Mouse (Mus musculus): ENCODE measurements at regions not wholly inside any gene's neighbourhood (a gene's known extent, or its start where the extent isn't known, plus 50 kb on each side); places are given as distances from the start of the nearest gene placed in this dataset.

- ChIA-PET CTCF (no interaction called here), POLR2A (no interaction called here)
- DNase-seq (ENCODE audit: low read depth, low spot score) (no peak), ATAC-seq (no peak)
- no peak for TF ChIP-seq CTCF (IDR thresholded peaks at IDR 0.05)
- peaks cover 3% of the 10 kb centered on the region for H3K27me3 ChIP-seq
- in situ Hi-C loops (cut with MboI; ENCODE audit: low pct_unique_long_range_greater_than_20kb): no loop called here
These were observed 155.4 kb upstream of the Wscd1 start for GRCm38 (mm10) chr11:71594250-71594847.

GRCm38 (mm10) chr11:71597709-71598108 lies 152.0 kb upstream of the Wscd1 start:
- in situ Hi-C loops (cut with MboI; ENCODE audit: low pct_unique_long_range_greater_than_20kb): no loop called here
- no peaks in the 10 kb centered on the region for H3K27me3 ChIP-seq
- DNase-seq (ENCODE audit: low read depth, low spot score) (no peak), ATAC-seq (no peak)
- no peak for TF ChIP-seq CTCF (IDR thresholded peaks at IDR 0.05)
- ChIA-PET CTCF (no interaction called here), POLR2A (no interaction called here)

GRCm38 (mm10) chr11:71610782-71611181 lies 138.9 kb upstream of the Wscd1 start:
- POLR2A ChIA-PET: no interaction called here
- CTCF ChIA-PET: no interaction called here

GRCm38 (mm10) chr11:71615526-71615925 lies 134.2 kb upstream of the Wscd1 start:
- DNase-seq (ENCODE audit: low read depth, low spot score): no peak
- in situ Hi-C loops (cut with MboI; ENCODE audit: low pct_unique_long_range_greater_than_20kb): no loop called here
- CTCF ChIA-PET: no interaction called here
- no peak for TF ChIP-seq CTCF (IDR thresholded peaks at IDR 0.05)
- POLR2A ChIA-PET: no interaction called here
- ATAC-seq: no peak
- H3K27me3 ChIP-seq: no peaks in the 10 kb centered on the region

More at GRCm38 (mm10) chr11:71610782-71611181, 138.9 kb upstream of the Wscd1 start:
- in situ Hi-C loops (cut with MboI; ENCODE audit: low pct_unique_long_range_greater_than_20kb): no loop called here
- ATAC-seq: no peak
- DNase-seq (ENCODE audit: low read depth, low spot score): no peak
- no peaks in the 10 kb centered on the region for H3K27me3 ChIP-seq
- TF ChIP-seq CTCF (IDR thresholded peaks at IDR 0.05): no peak

- in situ Hi-C loops (cut with MboI; ENCODE audit: low pct_unique_long_range_greater_than_20kb): no loop called here
- POLR2A ChIA-PET: no interaction called here
- CTCF ChIA-PET: no interaction called here
- no peaks in the 10 kb centered on the region for H3K27me3 ChIP-seq
- ATAC-seq (peak; percentile 65), DNase-seq (ENCODE audit: low read depth, low spot score) (peak; percentile 27)
- no peak for TF ChIP-seq CTCF (IDR thresholded peaks at IDR 0.05)
These were observed 124.1 kb upstream of the Wscd1 start for GRCm38 (mm10) chr11:71625501-71626191.

GRCm38 (mm10) chr11:71636111-71636510 lies 113.6 kb upstream of the Wscd1 start:
- TF ChIP-seq CTCF (IDR thresholded peaks at IDR 0.05): no peak
- no peaks in the 10 kb centered on the region for H3K27me3 ChIP-seq
- in situ Hi-C loops (cut with MboI; ENCODE audit: low pct_unique_long_range_greater_than_20kb): no loop called here
- POLR2A ChIA-PET: no interaction called here
- CTCF ChIA-PET: interaction anchor here (1.0 kb wide), 1 partner anchor 12 kb away, joined by 3 read pairs; no protein-coding TSS in a partner anchor
- ATAC-seq (no peak), DNase-seq (ENCODE audit: low read depth, low spot score) (no peak)

GRCm38 (mm10) chr11:71636785-71637184 lies 112.9 kb upstream of the Wscd1 start:
- TF ChIP-seq CTCF (IDR thresholded peaks at IDR 0.05): no peak
- no peak for ATAC-seq
- in situ Hi-C loops (cut with MboI; ENCODE audit: low pct_unique_long_range_greater_than_20kb): no loop called here
- POLR2A ChIA-PET: no interaction called here
- no peak for DNase-seq (ENCODE audit: low read depth, low spot score)
- CTCF ChIA-PET: interaction anchor here (1.0 kb wide), 1 partner anchor 11 kb away, joined by 3 read pairs; no protein-coding TSS in a partner anchor
- H3K27me3 ChIP-seq: no peaks in the 10 kb centered on the region

- CTCF ChIA-PET: no interaction called here
- DNase-seq (ENCODE audit: low read depth, low spot score): no peak
- H3K27me3 ChIP-seq: peaks cover 23% of the 10 kb centered on the region
- POLR2A ChIA-PET: no interaction called here
- in situ Hi-C loops (cut with MboI; ENCODE audit: low pct_unique_long_range_greater_than_20kb): no loop called here
- no peak for TF ChIP-seq CTCF (IDR thresholded peaks at IDR 0.05)
- no peak for ATAC-seq
These were observed 106.8 kb upstream of the Wscd1 start for GRCm38 (mm10) chr11:71642886-71643285.

- TF ChIP-seq CTCF (IDR thresholded peaks at IDR 0.05): no peak
- in situ Hi-C loops (cut with MboI; ENCODE audit: low pct_unique_long_range_greater_than_20kb): no loop called here
- no peak for ATAC-seq
- CTCF ChIA-PET: no interaction called here
- H3K27me3 ChIP-seq: no peaks in the 10 kb centered on the region
- POLR2A ChIA-PET: no interaction called here
- no peak for DNase-seq (ENCODE audit: low read depth, low spot score)
These were observed 97.9 kb upstream of the Wscd1 start for GRCm38 (mm10) chr11:71651756-71652380.

GRCm38 (mm10) chr11:71652381-71652775 lies 97.3 kb upstream of the Wscd1 start:
- DNase-seq (ENCODE audit: low read depth, low spot score) (no peak), ATAC-seq (no peak)
- no peaks in the 10 kb centered on the region for H3K27me3 ChIP-seq
- TF ChIP-seq CTCF (IDR thresholded peaks at IDR 0.05): no peak
- CTCF ChIA-PET: no interaction called here
- POLR2A ChIA-PET: no interaction called here
- in situ Hi-C loops (cut with MboI; ENCODE audit: low pct_unique_long_range_greater_than_20kb): no loop called here

GRCm38 (mm10) chr11:71658346-71658745 lies 91.4 kb upstream of the Wscd1 start:
- POLR2A ChIA-PET: no interaction called here
- in situ Hi-C loops (cut with MboI; ENCODE audit: low pct_unique_long_range_greater_than_20kb): no loop called here
- DNase-seq (ENCODE audit: low read depth, low spot score) (no peak), ATAC-seq (no peak)
- CTCF ChIA-PET: no interaction called here
- TF ChIP-seq CTCF (IDR thresholded peaks at IDR 0.05): no peak
- no peaks in the 10 kb centered on the region for H3K27me3 ChIP-seq

All from Patski (cell line).